Mouse (Mus musculus): ENCODE data around the gene Pde4d.
A peak's percentile ranks its signal among the peaks of the same experiment; 100 is the strongest.
"Not testable (repeated sequence)": the region's sequence is repeated elsewhere in the genome, so short reads cannot be mapped to it uniquely, and the experiment has no call there.

Gene Pde4d

DNA sequence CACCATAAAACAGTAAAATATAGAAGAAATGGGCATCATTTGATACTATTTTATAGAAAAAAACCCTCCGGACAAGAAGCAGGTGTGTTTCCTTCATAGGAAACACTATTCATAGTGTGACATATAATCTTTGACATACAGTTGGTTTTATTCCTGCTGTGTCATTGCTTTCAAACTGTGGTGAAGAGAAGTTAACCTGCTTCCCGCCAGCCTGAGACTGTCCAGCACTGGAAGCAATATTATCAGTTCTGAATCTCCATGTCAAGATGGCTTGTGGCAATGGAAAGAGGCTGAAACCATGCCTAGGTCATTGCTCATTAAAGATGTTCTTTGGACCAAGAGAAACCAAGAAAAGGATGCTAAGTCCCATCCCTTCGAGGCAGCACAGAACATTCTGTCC lies 265.3 kb downstream of the Pde4d start:
- DNase-seq = no peak

DNA sequence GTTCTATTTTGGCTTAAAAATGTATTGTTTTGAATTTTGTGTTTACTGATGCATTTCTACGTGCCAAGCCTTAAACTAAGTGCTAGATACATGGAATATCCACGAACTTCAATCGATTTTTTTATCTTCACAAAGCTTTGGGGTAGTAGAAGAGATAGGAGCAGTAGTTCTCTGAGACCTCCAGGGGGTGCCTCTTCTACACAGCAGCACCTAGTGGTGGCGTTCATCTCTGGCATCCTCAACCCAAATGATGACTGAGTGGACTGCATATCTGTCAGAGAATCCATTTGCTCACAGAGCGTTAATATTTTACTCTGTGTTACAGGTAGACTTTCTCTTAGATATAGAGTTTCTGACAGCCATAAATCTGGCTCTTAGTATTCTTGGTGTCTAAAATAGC lies 272.5 kb downstream of the Pde4d start:
- DNase-seq = peak; percentile 54

DNA sequence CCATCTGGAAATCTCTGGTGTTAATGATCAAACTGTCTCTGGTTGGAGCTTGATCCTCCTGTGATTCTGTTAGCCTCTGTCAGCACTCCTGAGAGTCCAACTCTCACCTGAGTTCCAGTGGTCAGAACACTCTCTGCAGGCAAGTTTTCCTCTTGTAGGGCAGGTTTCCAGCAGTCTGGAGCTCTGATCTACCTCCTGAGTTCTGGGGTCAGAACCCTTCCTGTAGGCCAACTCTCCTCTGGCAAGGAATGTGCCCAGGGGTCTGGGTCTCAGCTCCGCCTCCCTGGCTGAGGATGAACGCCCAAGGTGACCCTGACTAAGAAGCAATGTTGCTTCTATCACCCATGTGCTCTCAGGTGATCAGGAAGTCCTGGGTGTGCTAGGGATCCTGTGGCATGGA lies 284.6 kb downstream of the Pde4d start:
- DNase-seq = peak; percentile 89

DNA sequence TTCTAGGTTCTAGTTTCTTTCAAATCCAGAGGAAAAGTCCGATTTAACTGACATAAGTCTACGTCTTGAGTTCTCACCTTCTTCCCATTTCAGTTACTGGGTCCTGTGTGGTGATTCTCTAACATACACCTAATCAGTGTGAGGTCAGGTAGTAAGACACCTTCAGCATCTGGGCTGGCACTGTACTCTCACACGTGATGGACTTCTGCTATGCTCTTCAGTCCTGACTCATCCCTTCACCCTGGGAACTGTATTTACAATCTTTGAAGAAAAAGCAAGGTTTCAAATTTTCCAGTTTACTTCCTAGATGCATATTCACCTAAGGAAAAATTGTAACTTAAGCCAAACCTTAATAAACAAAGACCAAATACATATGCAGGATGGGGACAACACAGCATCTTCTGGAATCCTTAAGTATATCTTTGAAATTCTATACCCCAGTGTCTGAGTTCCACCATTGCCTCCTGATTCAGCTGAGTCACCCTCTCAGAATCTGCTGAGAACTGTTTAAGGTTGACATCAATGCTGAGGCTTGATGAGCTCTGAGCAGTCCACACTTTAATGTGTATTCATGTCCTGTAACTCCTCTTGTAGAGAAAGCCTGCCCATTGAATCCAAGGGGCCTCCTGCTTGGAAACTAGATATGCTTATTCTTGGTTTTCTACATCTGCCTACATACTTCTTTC lies 301.6 kb downstream of the Pde4d start:
- DNase-seq = no peak

DNA sequence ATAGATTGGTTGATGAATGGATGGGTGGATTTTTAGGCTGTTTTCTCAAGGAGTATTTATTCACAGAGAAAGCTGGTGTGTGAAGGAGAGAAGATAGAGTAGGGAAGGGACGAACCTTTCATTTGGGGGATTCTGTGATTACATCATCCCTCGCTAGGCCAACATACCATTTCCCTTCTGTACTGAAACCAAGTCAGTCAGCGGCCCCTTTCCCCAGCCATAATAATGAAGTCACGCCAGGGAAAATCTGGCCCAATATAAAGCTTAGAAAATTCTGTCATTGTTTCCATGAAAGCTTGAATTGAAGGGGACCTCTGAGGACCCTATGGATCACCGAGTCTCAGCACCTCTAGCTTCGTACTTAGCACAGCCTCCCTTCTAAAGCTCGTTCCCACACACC lies 307.7 kb downstream of the Pde4d start:
- DNase-seq = no peak

DNA sequence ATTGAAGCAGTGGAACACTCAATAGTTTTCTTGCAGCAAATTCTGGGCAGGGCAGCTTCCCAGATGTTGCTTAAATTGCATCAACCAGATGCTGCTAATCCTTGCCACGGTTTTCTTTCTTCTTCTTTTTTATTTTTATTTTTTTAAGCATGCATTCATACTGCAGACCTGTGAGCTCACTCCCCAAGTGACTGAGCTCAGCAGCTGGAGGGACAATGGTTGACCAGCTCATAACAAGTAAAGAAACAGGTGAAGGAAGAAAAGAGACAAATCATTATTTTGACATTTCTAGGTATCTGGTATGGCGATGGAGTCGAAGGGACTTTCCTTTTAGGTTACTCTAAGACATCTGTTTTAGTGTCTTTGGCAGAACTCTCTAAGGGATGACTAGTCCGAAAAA lies 308.6 kb downstream of the Pde4d start:
- no peak for DNase-seq

DNA sequence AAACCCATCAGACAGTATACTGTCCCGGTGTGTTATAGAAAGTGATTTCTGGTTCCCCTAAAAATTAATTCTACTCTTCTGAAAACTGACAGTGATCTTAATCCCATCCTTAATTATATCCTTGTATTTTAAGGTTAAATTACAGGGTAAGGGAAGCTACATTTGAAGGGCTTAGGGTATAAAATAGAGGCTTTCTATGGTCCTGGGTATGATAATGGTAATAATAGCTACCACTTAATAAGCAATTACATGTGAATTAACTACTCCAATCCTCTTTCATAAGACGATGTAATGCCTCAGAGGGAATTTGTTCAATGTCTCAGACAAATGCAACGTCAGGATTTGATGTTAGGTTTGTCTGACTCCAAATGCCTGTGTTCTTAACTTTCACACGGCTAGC lies 309.4 kb downstream of the Pde4d start:
- DNase-seq = no peak

DNA sequence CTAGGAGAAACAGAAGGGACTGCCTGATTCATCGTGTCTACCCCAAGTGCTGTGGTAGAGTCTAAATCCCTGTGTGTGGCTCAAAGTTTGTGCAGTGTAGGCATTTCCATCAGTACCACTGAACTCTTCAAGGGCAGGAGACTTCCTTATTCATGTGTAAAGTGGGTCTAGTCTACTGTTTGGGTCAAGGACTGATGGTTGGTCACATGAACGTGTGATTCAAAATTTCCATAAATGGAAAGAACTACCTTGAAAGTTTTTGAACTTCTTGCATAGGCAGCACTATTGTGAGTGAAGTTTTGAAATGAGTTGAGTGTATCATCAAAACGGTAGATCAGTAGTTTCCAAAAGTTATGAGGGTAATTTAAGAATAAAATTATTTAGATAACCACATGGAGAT lies 313.5 kb downstream of the Pde4d start:
- DNase-seq = no peak

DNA sequence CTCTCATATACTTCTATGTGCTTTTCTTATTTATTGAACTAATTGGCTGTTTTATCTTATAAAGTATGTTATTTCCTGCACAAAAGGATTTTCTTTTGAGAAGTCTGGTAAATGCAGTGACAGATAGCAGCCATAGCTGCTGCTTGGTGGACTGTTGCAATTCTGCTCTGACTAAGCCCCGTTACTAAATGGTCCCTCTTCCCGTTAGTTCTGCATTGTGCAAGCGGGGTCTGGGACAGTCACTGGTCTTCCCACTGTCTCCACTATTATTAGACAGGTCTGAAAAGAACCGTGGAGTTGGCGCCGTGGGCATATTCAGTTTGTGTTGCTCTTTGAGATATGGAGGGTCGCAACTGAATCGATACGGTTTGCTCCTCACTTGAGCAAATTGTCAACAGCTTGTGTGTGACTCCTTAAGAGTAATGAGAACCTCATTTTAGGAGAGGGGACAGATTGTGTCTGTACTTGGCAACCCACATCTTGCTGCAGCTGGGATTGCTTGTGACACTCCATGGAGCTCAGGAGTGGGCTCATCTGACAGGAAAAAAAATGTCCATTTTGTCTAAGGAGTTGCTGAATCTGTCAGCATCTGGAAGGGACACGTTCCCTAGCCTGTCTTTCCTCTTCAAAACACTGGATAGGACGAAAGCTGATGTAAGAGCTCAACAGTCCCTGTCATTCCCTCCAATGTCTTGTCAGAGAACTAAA lies 316.4 kb downstream of the Pde4d start:
- no peak for DNase-seq

DNA sequence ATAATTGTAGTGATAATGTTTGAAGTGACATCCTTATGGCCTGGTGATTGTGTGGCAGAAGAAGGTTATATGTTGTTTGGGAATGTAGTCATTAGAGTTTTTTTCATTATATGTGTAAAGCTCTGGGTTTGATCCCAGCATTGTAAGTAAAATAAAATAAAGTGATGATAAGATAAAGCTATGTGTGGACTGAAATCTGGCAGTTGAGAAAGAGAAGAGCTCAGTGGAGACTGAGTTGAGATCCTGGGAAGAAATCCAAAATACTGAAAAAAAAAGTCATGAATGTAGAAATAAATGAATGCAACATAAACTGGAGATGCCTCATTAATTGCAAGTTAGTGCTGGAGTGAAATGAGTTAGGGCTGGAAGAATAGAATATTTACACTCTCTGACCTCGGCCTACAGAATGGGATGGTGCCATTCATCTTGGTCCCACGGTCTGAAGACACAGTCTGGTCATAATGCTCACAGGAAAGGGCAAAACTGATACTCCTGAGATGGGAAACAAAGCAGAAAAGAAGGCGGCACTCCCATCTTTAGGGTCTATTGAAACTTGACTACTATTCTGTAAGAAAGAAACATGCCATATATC lies 319.8 kb downstream of the Pde4d start:
- DNase-seq = no peak

DNA sequence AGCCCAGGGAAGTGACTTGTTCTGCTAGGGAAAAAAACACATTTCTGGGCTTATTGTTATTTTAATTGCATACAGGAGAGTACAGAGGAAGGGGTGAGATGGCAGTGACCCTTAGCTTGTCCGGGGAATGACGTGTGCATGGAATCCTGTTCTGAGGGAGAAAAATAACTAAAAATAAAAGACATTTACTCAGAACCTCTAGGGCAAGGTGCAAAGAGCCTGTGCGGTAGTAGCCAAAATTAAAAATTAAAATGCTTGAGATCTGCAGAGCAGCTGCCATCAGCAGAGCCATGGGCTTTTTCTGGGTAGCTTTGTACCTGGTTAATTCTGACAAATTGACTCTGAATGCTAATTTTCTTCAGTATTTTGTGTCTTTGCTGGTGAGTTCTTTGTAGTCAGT lies 322.6 kb downstream of the Pde4d start:
- DNase-seq = peak; percentile 55

DNA sequence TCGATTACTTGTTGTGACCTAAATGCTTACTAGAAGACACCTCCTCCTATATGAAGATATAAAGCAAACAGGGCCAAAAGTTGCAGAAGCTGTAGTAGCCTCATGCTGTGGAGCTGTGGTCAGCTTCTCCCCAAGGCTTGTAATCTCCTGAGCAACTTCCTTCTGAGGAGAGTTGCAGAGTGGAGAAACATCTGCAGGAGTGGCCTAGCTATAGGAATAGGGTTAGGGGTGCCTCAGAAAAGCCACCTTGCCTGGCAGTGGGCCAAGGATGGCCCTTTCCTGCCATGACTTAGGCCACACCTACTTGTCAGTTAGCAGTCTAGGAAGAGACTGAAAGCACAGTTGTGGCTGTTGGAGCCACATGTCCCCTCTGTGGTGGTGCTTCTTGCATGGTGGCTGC lies 325.2 kb downstream of the Pde4d start:
- DNase-seq = no peak

DNA sequence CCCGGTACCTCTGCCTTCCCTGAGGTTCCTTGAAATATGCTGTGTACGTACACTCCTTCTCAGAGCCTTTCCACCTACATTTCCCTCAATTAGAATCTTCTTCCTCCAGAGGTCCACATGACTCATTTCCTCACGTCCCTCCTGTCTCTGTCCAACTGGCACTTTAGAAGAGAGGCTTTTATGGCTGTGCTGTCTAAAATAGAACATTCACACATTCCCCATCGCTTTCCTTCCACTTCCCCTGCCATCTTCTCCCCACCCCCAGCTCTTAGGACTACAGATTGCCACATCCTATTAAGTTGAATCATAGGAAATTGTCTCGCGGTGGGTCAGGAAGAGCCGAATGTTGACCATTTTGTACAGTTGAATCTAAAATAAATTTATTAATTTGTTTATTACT lies 326.1 kb downstream of the Pde4d start:
- DNase-seq = no peak

DNA sequence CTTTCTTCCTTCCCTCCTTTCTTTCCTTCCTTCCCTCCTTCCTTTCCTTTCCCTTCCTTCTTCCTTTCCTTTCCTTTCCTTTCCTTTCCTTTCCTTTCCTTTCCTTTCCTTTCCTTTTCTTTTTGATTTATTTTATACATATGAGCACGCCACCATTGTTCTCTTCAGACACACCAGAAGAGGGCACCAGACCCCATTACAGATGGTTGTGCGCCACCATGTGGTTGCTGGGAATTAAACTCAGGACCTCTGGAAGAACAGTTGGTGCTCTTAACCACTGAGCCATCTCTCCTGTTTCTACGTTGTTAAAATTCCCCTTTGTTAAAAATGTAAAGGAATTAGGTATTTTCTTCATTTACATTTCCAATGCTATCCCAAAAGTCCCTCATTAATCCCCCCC lies 347.9 kb downstream of the Pde4d start:
- DNase-seq = not testable (repeated sequence)

DNA sequence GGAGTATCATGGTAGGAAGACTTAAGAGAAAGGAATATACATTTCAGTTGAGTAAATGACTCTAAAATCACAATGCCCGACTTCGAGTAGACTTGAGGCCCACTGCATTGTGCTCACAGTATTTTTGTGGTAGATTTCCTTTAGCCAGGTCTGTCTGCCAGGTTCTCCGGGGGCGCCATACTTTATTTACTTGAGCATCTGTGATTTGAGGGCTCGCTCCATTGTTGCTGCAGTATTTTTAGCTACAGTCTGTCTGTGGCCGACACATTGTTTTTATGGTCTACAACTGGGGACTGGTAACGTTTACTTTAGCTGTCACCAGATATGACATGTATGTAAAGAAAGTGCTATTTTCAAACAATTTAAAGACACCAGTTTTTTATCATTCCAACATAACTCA lies 359.4 kb downstream of the Pde4d start:
- DNase-seq = no peak

DNA sequence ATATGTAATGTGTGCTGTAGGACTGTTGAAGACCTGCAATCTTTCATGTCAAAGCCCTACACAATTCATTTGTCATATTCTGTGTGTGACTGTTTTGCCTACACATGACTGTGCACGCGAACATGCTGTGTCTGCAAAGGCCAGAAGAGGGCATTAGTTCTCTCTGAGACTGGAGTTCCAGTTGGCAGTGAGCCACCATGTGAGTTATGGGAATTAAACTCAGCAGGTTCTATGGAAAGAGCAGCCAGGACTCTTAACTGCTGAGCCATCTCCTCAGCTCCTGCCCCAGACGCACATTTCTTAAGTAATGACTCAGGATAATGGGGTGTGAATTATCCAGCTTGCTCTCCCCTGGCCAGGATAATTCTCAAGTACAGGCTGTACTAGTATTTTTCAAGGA lies 363.2 kb downstream of the Pde4d start:
- peak; percentile 75 for DNase-seq

DNA sequence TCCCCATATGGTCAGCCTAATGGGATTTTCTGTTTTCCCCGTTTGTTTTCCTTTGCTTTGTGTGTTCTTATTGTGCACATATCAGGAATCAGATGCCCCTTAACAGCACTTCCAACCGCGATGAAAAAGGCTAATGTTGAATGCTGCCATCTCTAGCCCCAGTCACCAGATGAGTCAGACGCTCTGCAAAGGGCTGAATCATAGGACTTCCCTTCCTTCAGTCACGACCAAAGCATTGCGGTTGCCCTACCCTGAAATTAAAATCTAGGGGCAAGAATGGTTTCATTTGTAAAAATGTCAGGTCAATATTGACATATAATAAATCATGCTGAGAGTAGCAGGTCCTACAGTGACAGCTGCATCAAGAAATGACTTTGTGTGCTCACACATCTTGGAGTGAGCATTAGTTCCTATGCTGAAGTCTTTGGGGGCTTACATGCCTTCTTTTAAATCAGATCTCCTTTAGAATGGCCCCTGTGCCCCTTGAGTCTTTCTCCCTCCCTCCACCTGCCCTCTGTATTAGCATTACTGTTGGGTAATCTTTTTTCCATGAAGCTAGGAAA lies 370.2 kb downstream of the Pde4d start:
- DNase-seq = no peak

DNA sequence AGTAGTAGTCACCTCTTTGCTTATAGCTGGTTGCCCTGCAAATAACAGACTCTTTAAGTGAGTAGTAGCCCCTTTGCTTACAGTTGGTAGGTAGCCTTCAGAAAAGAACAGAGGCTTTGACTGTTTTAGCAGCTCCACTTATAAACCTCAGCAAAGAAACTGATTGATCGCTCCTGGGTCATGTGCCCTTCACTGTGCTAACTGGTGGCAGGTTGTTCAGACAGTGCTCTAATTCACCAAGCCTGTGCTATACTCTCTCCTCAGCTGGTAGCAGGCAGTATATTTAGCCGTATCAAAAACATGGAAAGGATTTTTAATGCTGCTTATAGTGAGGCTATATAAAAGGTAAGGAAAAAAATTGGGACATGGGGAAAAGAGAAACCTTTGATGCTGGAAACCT lies 370.7 kb downstream of the Pde4d start:
- DNase-seq = no peak

DNA sequence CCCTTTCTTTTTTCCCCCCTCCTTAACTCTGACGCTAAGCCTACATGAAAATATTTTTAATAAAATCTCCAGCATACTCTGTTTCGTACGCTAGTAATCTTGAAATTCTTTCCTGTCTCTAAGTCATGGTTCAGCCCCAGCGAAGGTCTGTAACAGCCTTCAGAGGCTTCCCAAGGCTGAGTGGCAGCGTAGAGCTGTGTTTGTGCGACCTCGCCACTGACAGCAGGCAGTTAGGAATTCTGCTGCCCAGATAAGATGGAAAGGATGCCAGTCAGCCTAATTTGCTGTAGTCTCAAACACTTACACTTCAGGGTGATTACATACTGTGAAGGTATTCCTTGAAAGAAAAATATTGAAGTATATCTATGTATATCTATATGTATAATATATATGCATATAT lies 371.5 kb downstream of the Pde4d start:
- DNase-seq = no peak

DNA sequence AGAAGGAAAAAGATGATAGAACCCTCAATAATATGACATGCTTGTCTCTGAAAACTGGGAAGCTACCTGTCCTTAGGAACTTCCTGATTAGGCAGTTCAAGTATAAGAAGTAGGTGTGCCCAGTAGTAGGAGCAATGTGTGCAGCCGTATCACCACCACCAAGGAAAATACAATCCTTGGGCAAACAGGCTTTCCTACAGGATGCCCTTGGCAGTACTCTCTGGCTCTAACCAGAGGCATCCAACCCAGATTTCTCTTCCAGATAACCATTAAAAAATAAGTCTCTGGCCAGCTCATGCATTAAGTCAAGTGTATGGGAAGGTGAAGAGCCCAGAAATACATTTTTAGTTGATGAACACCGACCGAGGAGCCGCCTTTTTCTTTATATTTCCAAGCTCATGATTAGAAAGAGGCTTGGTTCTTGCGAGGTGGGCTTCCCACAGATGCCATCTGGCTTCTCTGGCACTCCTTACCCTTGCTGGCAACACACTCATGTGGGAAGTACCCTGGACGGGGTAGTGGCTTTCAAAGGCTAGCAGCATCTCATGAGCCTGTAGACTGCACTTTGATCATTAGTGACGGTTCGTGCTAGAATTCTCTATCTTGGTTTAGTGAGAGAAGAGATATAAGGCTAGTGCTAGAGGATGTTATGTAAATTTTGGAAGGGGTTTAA lies 375.0 kb downstream of the Pde4d start:
- DNase-seq = peak; percentile 30

DNA sequence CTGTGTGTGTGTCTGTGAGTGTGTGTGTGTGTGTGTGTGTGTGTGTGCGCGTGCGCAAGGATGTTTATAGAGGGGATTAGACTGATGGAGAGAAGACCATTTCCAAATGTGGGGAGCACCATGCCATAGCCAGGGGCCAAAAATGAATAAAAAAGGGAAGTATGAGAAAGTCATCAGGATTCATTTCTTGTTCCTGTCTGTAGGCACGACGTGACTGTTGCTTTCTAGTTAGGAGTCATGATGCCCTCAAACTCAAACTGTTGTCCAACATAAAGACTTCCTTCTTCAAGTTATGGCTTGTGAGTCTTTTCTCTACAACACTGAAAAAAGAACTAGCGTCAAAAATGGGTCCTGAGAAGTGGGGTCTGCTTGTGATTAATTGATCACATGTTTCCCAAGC lies 375.8 kb downstream of the Pde4d start:
- DNase-seq = no peak

DNA sequence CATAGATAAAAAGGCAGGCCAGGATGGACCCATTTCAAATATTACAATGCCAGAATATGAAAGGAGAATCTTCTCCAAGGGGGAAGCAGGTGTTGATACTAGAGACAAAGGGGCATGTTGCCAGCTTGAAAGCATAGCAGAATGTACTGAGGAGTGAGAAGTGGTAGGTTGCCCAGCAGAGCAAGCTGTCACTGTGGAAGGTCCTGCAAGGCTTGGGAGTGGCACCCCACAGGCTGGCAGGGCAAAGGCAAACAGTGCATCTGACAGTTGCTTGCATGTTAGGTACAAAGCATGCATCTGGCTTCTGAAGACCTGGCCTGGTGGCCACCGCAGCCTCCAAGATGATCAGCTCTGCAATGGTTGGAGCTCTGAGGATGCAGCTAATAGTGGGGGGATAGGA lies 384.4 kb downstream of the Pde4d start:
- DNase-seq = no peak

DNA sequence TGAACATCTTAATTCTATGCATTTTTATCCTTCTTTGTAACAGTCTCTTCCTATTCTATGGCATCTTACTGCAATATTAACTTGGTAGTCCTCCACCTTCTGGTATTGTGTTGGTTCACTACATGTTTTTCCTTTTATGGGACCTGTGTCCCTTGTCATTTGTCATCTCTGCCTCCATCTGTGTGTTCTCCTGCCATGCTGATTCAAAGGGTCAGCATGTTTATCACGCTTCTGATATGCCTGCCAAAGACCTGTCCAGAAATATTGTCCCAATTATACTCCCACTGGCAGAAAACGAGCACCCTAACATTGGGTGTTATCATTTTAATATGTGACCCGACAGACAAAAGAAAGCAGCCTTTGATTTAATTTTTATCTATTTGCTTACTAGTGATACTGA lies 386.6 kb downstream of the Pde4d start:
- no peak for DNase-seq

DNA sequence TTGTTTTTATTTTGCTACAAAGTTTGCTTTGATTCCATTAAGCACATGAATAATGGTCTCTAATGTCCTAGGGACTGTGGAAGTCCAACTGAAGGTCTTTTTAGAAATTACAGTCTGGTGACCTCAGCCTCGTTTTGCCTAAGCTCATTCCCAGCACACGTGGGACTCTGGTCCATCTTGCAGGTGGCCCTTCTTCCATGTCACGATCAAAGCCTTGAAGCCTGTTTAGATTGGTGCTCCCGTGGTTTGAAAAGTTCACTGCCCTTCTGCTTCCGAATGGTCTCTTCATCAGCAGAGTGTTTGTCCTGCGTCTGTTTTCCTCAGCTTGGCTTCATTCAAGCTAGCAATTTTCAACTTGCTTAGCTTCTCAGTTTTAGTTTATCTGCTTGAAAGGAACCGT lies 389.4 kb downstream of the Pde4d start:
- DNase-seq = no peak
